Mouse (Mus musculus) testis, postnatal 10 days (tissue): ENCODE results near the gene Cd79b.
"Not testable (repeated sequence)": the region's sequence is repeated elsewhere in the genome, so short reads cannot be mapped to it uniquely, and the experiment has no call there.

Experiments used
- DNase-seq: peaks from one replicate; pipeline ENCODE4 v3.0.0; 2021; ENCODE audit warnings: low spot score

Gene Cd79b

GRCm38 (mm10) chr11:106314333-106314812 is at the start of gene Cd79b:
Gene Cd79b, minus strand, starts transcription at chr11:106314762.
- DNase-seq, result no peak

DNA sequence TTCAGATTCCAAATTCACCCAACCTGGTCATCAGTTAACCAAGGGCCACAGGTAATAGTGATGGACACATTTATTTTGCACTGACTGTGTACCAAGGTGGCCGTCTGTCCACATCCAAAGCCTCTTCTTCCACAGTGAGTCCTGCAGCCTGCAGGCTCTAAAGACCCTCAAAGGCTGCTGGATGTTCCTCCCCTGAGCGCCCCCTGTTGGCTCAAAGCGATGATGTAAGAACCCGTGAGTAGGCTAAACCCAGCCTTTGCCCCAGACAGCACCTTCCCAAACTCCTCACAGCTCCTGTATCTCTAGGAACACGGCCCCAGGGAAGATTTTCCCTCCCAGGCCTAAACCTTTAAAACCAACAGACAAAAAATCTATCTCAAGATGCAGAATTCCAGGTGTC is 44.8 kb upstream of the Cd79b start:
- DNase-seq, result no peak

DNA sequence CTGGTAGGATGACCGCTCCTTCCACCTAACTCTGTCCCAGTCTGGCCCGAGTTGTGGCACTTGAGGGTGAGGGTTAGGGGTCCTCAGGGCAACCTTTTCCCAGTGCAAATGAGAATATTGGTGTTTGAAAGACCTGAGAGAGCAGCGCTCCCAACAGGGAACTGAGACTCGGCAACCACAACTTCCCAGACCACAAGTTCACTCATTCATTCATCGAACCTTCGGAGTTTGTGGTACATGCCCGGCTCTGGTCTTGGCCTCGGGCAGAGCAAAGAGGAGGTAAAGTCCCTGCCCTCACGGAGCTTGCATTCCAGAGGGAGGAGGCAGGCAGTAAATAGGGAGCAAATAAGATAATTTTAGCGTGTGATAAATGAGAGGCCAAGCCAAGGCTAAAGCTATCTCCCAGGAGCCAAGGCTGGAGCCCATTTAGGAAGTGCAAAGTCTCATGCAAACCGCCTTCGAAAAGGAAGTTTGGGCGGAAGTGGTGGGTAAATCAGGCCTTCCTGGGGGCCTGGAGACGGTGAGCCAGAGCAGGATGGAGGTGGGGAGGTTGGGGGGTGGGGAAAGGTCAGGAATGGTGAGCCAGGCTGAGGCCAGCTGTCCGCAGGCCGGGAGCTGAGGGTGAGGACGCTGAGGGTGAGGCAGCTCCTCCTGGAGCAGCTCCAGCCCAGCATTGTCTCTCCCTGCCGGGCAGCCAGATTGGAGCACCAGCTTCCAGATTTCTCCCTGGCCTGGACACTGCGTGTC is 41.0 kb upstream of the Cd79b start:
- DNase-seq, result no peak

- no peak for DNase-seq
Measured at GRCm38 (mm10) chr11:106354181-106354580, 39.6 kb upstream of the Cd79b start.

DNA sequence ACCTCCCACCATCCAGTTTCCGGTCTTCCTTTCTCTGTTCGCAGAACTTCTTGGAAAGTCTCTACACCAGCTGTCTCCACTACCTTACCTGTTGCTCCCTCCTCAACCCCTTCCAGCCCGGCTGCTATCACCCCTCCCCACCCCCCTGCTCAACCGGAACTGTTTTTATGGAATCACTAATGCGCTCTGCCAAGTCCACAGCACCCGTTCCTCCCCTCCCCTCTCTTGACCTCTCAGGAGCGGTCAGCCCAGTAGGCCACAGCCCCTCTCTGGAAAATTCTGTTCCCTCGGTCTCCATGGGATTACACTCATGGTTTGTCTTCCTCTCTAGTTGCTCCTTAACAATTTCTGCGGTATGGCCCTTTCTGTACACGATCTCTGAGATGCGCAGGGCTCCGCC is 38.6 kb upstream of the Cd79b start, which contains the start of gene Scn4a:
Gene Scn4a (minus strand): TSS at position 101 of the 400 bp plus-strand sequence.
- no peak for DNase-seq

DNA sequence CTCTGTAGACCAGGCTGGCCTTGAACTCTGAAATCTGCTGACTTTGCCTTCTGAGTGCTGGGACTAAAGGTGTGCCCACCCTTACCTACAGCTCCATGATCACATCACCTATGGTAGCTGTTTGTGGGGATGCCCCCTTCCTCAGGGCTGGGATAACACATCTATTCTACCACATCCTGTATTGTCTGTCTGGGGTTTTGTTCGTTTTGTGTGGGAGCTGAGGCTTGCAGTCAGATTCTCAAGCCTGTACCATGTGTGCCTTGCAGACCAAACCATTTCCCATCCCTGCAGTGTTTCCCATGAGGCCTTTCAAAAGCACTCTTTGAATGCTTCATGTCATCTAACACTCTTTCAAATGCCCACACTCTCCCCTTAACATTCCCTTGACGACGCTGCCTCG is 37.4 kb upstream of the Cd79b start:
- no peak for DNase-seq

DNA sequence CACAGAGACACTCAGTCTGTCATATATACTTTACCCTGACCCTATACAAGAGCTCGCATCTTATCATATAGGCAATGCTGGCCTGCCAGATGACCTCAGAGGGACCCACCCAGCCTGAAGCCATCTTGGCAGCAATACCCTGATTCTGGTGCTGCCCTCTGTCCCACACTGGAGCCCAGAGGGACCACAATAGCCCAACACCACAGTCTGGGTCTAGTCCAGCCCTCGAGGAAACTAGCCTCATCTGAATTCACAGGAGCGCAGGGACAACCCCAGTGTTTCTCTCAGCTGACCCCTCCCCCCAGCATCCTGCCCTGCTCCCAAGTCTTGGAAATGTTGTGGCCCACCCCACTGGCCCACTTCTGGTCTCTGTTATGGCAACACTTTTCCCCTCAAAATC is 36.7 kb upstream of the Cd79b start:
- DNase-seq, result no peak

GRCm38 (mm10) chr11:106350853-106351252 is 36.3 kb upstream of the Cd79b start:
- DNase-seq, result no peak

DNA sequence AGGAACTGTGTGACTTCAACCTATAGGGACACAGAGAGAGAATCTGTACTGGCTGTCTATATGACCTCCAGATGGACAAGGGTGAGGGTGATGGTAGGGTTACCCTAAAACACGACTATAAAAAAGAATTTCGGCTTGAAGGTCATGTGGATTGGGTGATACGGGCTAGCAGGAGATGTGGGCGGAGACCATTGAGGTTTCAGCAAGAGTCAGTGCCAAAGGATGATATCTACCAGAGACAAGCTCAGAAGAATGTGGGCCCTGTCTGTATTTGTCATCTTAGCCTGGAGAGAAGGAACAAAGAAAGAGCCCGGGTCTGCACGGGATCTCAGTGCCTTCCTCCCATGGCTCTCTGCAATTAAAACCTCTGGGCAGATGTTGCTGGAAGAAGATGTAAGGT is 35.2 kb upstream of the Cd79b start:
- no peak for DNase-seq

DNA sequence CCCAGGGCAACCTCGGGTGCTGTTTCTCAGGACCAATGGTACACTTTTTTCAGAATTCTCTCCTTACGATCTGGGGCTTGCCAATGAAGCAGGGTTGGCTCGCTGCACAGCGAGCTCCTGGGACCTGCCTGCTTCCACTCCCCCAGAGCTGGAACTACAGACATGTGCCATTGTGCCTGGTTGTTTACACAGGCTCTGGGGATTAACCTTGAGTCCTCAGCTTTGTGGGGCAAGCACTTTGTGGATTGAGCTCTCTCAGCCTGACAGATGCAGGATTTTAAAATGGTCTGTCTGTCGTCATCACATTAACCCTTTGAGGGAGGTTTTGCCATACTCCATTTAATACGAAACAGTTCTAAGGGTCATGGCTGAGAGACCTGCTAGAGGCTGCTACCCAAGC is 30.3 kb upstream of the Cd79b start:
- DNase-seq, result no peak

- DNase-seq, result no peak
Measured at GRCm38 (mm10) chr11:106340990-106341520, 26.5 kb upstream of the Cd79b start.

GRCm38 (mm10) chr11:106339323-106339722 is 24.8 kb upstream of the Cd79b start:
- not testable (repeated sequence) for DNase-seq

DNA sequence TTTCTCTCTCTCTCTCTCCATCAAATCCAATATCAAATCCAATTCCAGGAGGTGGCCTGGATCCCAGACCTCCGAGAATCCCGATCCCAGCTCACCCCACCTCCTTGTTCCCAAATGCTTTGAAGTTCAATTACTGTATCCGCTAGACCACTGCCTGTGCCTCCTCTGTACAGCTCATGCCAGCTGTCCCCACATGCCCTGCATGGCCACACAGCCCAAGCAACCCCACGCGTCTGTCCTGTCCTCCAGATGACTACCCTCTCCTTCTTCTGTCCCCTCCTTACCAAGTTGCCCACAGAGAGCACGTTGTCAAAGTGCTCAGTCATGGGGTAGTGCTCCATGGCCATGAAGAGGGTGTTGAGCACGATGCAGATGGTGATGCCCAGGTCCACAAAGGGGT is 24.3 kb upstream of the Cd79b start:
- no peak for DNase-seq

DNA sequence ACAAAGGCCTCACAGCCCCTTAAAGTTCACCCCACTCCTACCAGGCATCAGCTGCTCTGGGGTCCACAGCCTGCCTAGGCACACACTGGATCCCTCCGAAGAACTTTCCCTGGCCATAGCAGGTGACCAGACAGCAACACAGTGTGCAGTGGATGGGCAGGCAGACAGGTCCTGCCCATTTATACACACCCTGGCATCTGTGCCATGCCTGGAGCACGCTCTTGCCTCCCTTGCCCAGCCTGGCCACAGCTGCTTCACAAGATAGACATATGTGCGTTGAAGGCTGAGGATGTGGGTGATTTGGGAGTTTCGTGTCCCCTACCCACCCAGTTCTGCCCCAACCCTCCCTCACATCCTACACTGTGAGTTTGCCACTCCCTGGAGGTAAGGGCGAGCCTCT is 23.5 kb upstream of the Cd79b start:
- DNase-seq, result no peak

DNA sequence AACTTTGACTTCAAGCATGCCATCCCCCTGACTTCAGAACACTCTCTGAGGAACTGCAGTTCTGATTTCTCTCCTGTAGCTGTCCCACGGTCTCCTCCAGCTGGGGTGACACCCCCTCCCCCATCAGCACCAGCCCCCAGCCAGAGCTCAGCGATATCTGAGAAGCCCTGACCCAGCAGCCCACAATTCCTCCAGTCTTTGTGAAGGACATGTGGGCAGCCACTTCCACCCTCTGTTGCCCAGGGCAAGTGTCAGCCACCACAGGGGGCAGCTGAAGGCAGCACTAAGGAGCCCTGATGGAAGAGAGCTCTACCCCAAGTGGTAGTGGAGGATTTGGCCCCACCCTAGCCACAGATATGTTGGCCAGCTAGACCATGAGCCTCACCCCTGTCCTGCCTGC is 19.5 kb upstream of the Cd79b start:
- DNase-seq, result no peak

DNA sequence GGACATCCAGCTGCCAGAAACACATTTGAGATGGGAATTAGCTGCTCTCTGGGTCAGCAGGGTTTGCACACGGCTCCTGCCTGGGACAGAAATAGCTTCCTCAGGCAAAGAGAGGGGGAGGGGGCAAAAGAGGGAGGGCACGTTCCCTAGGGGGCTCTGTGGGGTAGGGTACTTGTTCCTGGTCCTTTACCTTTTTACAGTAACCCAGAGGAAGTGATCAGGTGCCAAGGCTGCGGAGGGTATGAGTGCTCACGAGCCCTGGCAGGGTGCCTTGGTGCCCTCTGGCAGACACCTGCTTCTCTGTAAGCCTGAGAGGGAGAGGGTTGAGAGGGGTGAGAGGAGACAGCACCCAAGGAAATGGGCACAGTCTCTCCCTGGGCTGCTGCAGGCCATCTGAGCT is 17.9 kb upstream of the Cd79b start:
- no peak for DNase-seq

DNA sequence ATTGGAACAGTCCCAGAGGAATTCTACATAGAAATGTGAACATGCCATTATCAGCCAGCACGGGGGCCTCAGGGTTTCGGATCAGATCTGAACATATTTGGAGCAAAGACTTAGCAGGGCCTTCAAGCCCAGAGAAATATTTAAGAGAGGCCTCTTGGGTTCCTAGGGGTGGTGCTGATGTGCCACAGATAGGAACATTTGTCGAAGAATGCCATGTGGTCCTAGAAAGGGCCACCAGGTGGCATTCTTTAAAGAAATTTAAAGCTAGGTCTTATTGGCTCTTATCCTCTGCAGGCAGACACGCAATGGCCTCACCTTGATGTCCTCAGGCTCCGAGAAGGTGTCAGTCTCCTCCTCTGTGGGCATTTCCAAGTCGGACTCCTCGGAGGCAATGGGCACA is 15.1 kb upstream of the Cd79b start:
- DNase-seq, result no peak

DNA sequence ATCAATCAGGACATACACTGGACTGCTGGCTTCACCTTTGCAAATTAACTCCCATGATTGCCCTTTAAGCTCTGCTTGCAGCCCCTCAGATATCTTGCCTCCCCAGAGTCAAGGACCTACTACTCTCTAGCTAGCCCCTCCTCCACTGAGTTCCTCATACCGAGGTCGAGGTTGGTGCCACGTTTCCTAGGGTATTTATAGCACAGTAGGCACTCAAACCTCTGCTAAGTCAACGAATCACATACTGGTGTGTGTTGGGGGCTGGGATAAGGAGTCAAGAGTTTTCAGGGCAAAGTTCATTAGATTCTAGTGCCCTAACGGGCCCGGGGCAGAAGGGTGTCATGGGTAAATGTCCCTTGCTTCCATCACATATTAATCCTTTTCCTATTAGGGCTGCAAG is 14.6 kb upstream of the Cd79b start:
- no peak for DNase-seq

- no peak for DNase-seq
Measured at GRCm38 (mm10) chr11:106328521-106328920, 14.0 kb upstream of the Cd79b start.

DNA sequence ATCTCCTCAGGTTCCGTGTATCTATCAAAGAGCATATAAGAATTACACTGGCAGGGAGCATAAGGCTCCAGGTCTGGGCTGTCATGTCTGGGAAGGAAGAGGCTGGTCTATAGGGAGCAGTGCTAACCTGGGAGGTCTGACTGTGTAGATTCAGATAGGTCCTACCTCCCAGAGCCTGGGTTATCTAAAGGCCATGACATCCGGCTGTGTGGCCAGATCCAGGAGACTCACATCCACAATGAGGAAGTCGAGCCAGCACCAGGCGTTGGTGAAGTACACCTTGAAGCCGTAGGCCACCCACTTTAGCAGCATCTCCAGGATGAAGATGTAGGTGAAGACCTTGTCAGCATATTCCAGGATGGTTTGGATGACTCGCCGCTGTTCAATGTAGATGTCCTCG is 11.9 kb upstream of the Cd79b start:
- DNase-seq, result no peak

- peak; percentile 82 for DNase-seq
Measured at GRCm38 (mm10) chr11:106325566-106326206, 11.1 kb upstream of the Cd79b start.

DNA sequence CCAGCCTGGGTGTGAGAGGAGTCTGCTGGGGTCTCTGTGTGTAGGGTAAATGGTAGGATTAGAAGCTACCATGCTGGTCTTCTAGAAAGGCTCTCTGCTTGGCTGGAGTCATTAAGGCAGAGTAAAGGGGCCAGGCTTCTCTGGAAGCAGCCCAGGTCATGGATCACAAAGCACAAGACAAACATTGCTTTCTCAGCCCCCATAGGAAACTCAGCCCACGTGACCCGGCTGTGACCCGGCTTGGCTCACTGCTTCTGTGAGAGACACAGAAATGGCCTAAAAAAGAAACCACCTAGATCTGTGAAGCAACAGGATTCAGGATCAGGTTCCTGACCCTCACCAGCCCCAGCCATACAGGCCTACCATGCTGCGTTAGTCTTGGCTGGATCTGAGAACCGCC is 10.3 kb upstream of the Cd79b start:
- DNase-seq, result no peak
